Mouse (Mus musculus) frontal cortex, postnatal 25 days (tissue): ENCODE measurements at regions not wholly inside any gene's neighbourhood (a gene's known extent, or its start where the extent isn't known, plus 50 kb on each side); places are given as distances from the start of the nearest gene placed in this dataset.

Source experiments
- DNase-seq, 2 experiments: peaks; one replicate each; pipeline ENCODE4 v3.0.0; 2022; ENCODE audit warnings: low spot score in 2 of 2

- no peak for DNase-seq
Measured at GRCm38 (mm10) chr14:95241946-95242345, 639.1 kb upstream of the 4921530L21Rik start.

GRCm38 (mm10) chr14:95248859-95249258 lies 632.2 kb upstream of the 4921530L21Rik start:
- no peak for DNase-seq

- DNase-seq = no peak
Measured at GRCm38 (mm10) chr14:95256110-95256509, 624.9 kb upstream of the 4921530L21Rik start.

GRCm38 (mm10) chr14:95281431-95281830 lies 599.6 kb upstream of the 4921530L21Rik start:
- no peak for DNase-seq

GRCm38 (mm10) chr14:95282016-95282415 lies 599.0 kb upstream of the 4921530L21Rik start:
- no peak for DNase-seq

GRCm38 (mm10) chr14:95314134-95314924 lies 566.7 kb upstream of the 4921530L21Rik start:
- no peak for DNase-seq

GRCm38 (mm10) chr14:95356968-95357367 lies 524.1 kb upstream of the 4921530L21Rik start:
- DNase-seq = peak; percentile 10 to 30
